ENCODE assay signal across 8 mouse cellular contexts in genomic region chr16:57593422-57594157, GRCm38 (mm10). TPM values are rescaled to one million over a fixed set of nuclear protein-coding genes. Genes with fewer than 3 reads are reported as not detected.
DNase-seq lines count a peak whose midpoint lies in the region; ATAC-seq lines count a peak whose summit lies in the region.

No protein-coding gene starts in this region.

- ATAC-seq in intestine, embryonic 15.5 days = peak; percentile 53

- no peaks in the 10 kb centered on the region for H3K36me3 ChIP-seq in intestine, embryonic 15.5 days

- H3K9me3 ChIP-seq in intestine, embryonic 15.5 days = no peaks in the 10 kb centered on the region

- H3K27me3 ChIP-seq in intestine, embryonic 15.5 days (replicated peaks) = no peaks in the 10 kb centered on the region

- 32% methylated on average over 7 of the region's 7 CpGs for WGBS in intestine, embryonic 15.5 days

- no peak overlapping the region for H3K9ac ChIP-seq in intestine, embryonic 15.5 days

- H3K27ac ChIP-seq in intestine, embryonic 15.5 days = no peak overlapping the region

- H3K4me1 ChIP-seq in intestine, embryonic 15.5 days (replicated peaks) = no peaks in the 10 kb centered on the region

- peak; percentile 34 for DNase-seq in adrenal gland, postnatal 10 days
- DNase-seq in adrenal gland, adult 2 months = no peak
- DNase-seq in right cerebral cortex, adult 18-20 months = peak; percentile 14
- DNase-seq in right cerebral cortex, postnatal 14 days = no peak
- peak; percentile 73 for DNase-seq in embryo, embryonic 11 days
- DNase-seq in lung, postnatal 36 days = peak; percentile 79
- peak; percentile 26 for DNase-seq in telencephalon, adult 2 months (ENCODE audit: low read depth, low spot score)

- no peak overlapping the region for H3K4me3 ChIP-seq in intestine, embryonic 15.5 days (replicated peaks)

- no peak overlapping the region for H3K4me2 ChIP-seq in intestine, embryonic 15.5 days (replicated peaks)

RNA-seq across cellular contexts. Expression of gene Cmss1, which starts 13.1 kb away (rescaled TPM):
- 10 to 100 TPM; 18.8 to 21.8 TPM for total RNA-seq in adrenal gland, postnatal 10 days (2021)
- total RNA-seq in adrenal gland, adult 2 months (2021) = 10 to 100 TPM; 14.3 to 19.6 TPM
- polyA plus RNA-seq in adrenal gland, adult 2 months (2012; rRNA removed) = 9.7 and 11.4 TPM in 2 replicates
- polyA plus RNA-seq in intestine, embryonic 15.5 days (2015; fragmentation: Nextera tagmentation; extraction: Ambion mirVana) = 45.2 and 45.5 TPM in 2 replicates

Comparison
In these comparisons a context has a peak if more than half of its experiments do, and no peak if none do; other contexts are left out.
1. DNase-seq: peak in adrenal gland, postnatal 10 days (single experiment), right cerebral cortex, adult 18-20 months (single experiment), embryo, embryonic 11 days (single experiment), lung, postnatal 36 days (single experiment) and telencephalon, adult 2 months (single experiment); none in adrenal gland, adult 2 months (single experiment) and right cerebral cortex, postnatal 14 days (single experiment).